Mouse (Mus musculus) CH12.LX (cell line): ENCODE results near the gene Snx8. TPM values are rescaled to one million over a fixed set of nuclear protein-coding genes. Genes with fewer than 3 reads are reported as not detected.

ENCODE experiments used
- DNase-seq: peaks from one replicate; pipeline ENCODE4 v3.0.0-alpha.2; 2013; ENCODE audit errors: extremely low read depth
- H3K27ac ChIP-seq: 2 replicates; pipeline ENCODE4 v1.5.1; 2012; ENCODE audit warnings: low read depth, mild to moderate bottlenecking, control low read depth, moderate library complexity; ENCODE audit not compliant: insufficient read depth
- H3K27me3 ChIP-seq: replicated peaks from 2 replicates; pipeline ENCODE3; 2012; ENCODE audit warnings: inconsistent platforms
- H3K36me3 ChIP-seq, 2 experiments: replicated peaks in 1 of 2; 2 replicates each; pipeline versions ENCODE3 to v1.6.1; 2012; ENCODE audit warnings: inconsistent platforms in 1 of 2, low read length in 1 of 2, mild to moderate bottlenecking in 1 of 2, mixed read lengths in 1 of 2, moderate library complexity in 1 of 2; ENCODE audit not compliant: control insufficient read depth in 1 of 2, insufficient read depth in 1 of 2
- H3K4me1 ChIP-seq, 2 experiments: 2 replicates each; pipeline ENCODE4 v1.6.1; 2012; ENCODE audit warnings: inconsistent platforms in 1 of 2, moderate library complexity in 1 of 2; ENCODE audit not compliant: insufficient read depth in 2 of 2, control insufficient read depth in 1 of 2
- H3K4me2 ChIP-seq: 2 replicates; pipeline ENCODE4 v1.6.1; 2012; ENCODE audit warnings: low read depth, mild to moderate bottlenecking, control low read depth; ENCODE audit not compliant: poor library complexity, insufficient read depth, severe bottlenecking
- H3K4me3 ChIP-seq, 3 experiments: fragments of 150-350 bp in 1 of 3; sonication (generic) in 1 of 3; replicated peaks in 1 of 3; 2 replicates each; pipeline versions ENCODE3 to v1.5.1; 2011 to 2012; ENCODE audit warnings: low read depth in 2 of 3, low read length in 2 of 3, mild to moderate bottlenecking in 2 of 3, moderate library complexity in 2 of 3, control low read depth in 1 of 3, improper control_type of control experiment in 1 of 3, inconsistent platforms in 1 of 3, mixed read lengths in 1 of 3; ENCODE audit not compliant: poor library complexity in 1 of 3
- H3K79me2 ChIP-seq: replicated peaks from 2 replicates; pipeline ENCODE4 v1.6.1; 2012; ENCODE audit warnings: mild to moderate bottlenecking, moderate library complexity; ENCODE audit not compliant: control insufficient read depth, poor library complexity, insufficient read depth, severe bottlenecking; ENCODE audit errors: extremely low read depth
- H3K9ac ChIP-seq: 2 replicates; pipeline ENCODE4 v1.6.1; 2012; ENCODE audit warnings: low read depth, mild to moderate bottlenecking, control low read depth, moderate library complexity; ENCODE audit not compliant: insufficient read depth
- H3K9me3 ChIP-seq: replicated peaks from 2 replicates; pipeline ENCODE3; 2012; ENCODE audit warnings: low read length, inconsistent platforms, mixed read lengths
- CHD1 ChIP-seq: IDR thresholded peaks from 2 replicates; pipeline ENCODE4 v1.6.1; 2012; ENCODE audit warnings: low read depth, low read length, improper control_type of control experiment, inconsistent platforms
- CTCF ChIP-seq, 2 experiments: IDR thresholded peaks in 1 of 2; conservative IDR thresholded peaks in 1 of 2; 2 replicates each; pipeline ENCODE4 v1.5.1; 2011 to 2012; ENCODE audit warnings: low read depth in 2 of 2, low read length in 2 of 2, improper control_type of control experiment in 1 of 2, inconsistent platforms in 1 of 2, mild to moderate bottlenecking in 1 of 2, moderate library complexity in 1 of 2
- ELF1 ChIP-seq: IDR thresholded peaks from 2 replicates; pipeline ENCODE4 v1.6.1; 2014; ENCODE audit warnings: low read depth, mild to moderate bottlenecking, inconsistent platforms, low read length, improper control_type of control experiment
- KAT2A ChIP-seq: IDR thresholded peaks from 2 replicates; pipeline ENCODE4 v1.6.1; 2012; ENCODE audit warnings: low read length, improper control_type of control experiment, inconsistent platforms; ENCODE audit not compliant: insufficient replicate concordance
- NELFE ChIP-seq: IDR thresholded peaks from 2 replicates; pipeline ENCODE4 v1.6.1; 2011; ENCODE audit warnings: low read depth, low read length, improper control_type of control experiment
- NRF1 ChIP-seq: IDR thresholded peaks from 2 replicates; pipeline ENCODE4 v1.6.1; 2014; ENCODE audit warnings: low read depth, mild to moderate bottlenecking, inconsistent platforms, low read length, improper control_type of control experiment, moderate library complexity
- POLR2A ChIP-seq: IDR thresholded peaks from 2 replicates; pipeline ENCODE4 v1.6.1; 2011; ENCODE audit warnings: low read depth, mild to moderate bottlenecking, improper control_type of control experiment, low read length
- POLR2AphosphoS2 ChIP-seq: IDR thresholded peaks from 2 replicates; pipeline ENCODE4 v1.6.1; 2011; ENCODE audit warnings: low read depth, low read length, improper control_type of control experiment
- RCOR1 ChIP-seq: conservative IDR thresholded peaks from 2 replicates; pipeline ENCODE4 v1.6.1; 2012; ENCODE audit warnings: low read depth, mild to moderate bottlenecking, inconsistent platforms, low read length, improper control_type of control experiment
- USF2 ChIP-seq: conservative IDR thresholded peaks from 2 replicates; pipeline ENCODE4 v1.6.1; 2011; ENCODE audit warnings: low read depth, low read length, improper control_type of control experiment
- ZNF384 ChIP-seq: IDR thresholded peaks from 2 replicates; pipeline ENCODE4 v1.6.1; 2012; ENCODE audit warnings: low read depth, low read length, improper control_type of control experiment, inconsistent platforms
- dilution Hi-C: fragments of 300-500 bp; cut with MboI; formaldehyde crosslinking; loops from 2 replicates; pipeline ENCODE4 v1.14.3; 2020; ENCODE audit warnings: low sequenced_read_pairs; ENCODE audit not compliant: extremely low pct_unique_long_range_greater_than_20kb, extremely low pct_ligation_motif_present
- in situ Hi-C: fragments of 300-500 bp; cut with MboI; formaldehyde crosslinking; loops from 3 replicates; pipeline ENCODE4 v1.14.3; 2019; ENCODE audit warnings: low sequenced_read_pairs, low pct_ligation_motif_present, low pct_unique_long_range_greater_than_20kb, mixed read lengths
- polyA plus RNA-seq: library from polyadenylated mRNA; unstranded; fragments of >175 nt; gene quantifications from 2 replicates; pipeline ENCODE4 v1.2.1, GENCODE M21; 2012; ENCODE audit warnings: low read depth; ENCODE audit not compliant: insufficient read length
- total RNA-seq, 2 experiments: library from RNA; depleted of rRNA; stranded (reverse); fragments of 300-350 nt in 1 of 2; fragments of >200 nt in 1 of 2; gene quantifications; 2 replicates each; pipeline ENCODE4 v1.2.3; 2012 to 2014

Gene Snx8
- total and polyA plus RNA-seq, 3 experiments, result 20.8 to 42.4 (median 34.6) TPM

GRCm38 (mm10) chr5:140408801-140409200 lies 19.7 kb upstream of the Snx8 start:
- DNase-seq, result no peak
- H3K4me1 ChIP-seq, result peaks cover 5 to 13% of the 10 kb centered on the region in 2 experiments; a peak in 3 of 4 replicates
- H3K4me3 ChIP-seq, result no peak overlapping the region
- in situ Hi-C loops (loop anchor here (25.0 kb wide), 1 partner anchor 222 kb away; no protein-coding TSS in a partner anchor), dilution Hi-C loops (no loop called here)
- no peak overlapping the region for H3K27ac ChIP-seq
- no peak overlapping the region for H3K9ac ChIP-seq
- no peaks in the 10 kb centered on the region for H3K79me2 ChIP-seq
- peaks cover 9% of the 10 kb centered on the region for H3K9me3 ChIP-seq
- TF ChIP-seq POLR2AphosphoS2, result no peak
- TF ChIP-seq CTCF (conservative IDR thresholded peaks at IDR 0.05 in 1 of 2, IDR thresholded peaks at IDR 0.05 in 1 of 2; ENCODE audit: low read depth in 2 of 2, low read length in 2 of 2), result peak in 1 of 2 experiments; percentile 9; a peak in 1 of 4 replicates
- no peaks in the 10 kb centered on the region for H3K27me3 ChIP-seq
- H3K4me2 ChIP-seq, result no peak overlapping the region
- H3K36me3 ChIP-seq, result no peaks in the 10 kb centered on the region

GRCm38 (mm10) chr5:140406666-140407065 lies 17.6 kb upstream of the Snx8 start:
- no peak overlapping the region for H3K4me3 ChIP-seq
- no peaks in the 10 kb centered on the region for H3K27me3 ChIP-seq
- peak; percentile 73 for TF ChIP-seq ZNF384
- no peak for TF ChIP-seq NELFE
- 0 out of 2 replicates have a peak, but pooled peaks have one; percentile 8 for TF ChIP-seq ELF1
- peaks cover 9% of the 10 kb centered on the region for H3K9me3 ChIP-seq
- no peak for DNase-seq
- H3K27ac ChIP-seq, result no peak overlapping the region
- peaks cover 5 to 12% of the 10 kb centered on the region in 2 experiments; a peak in 3 of 4 replicates for H3K4me1 ChIP-seq
- H3K9ac ChIP-seq, result no peak overlapping the region
- no peak overlapping the region for H3K4me2 ChIP-seq
- H3K36me3 ChIP-seq, result no peaks in the 10 kb centered on the region
- dilution Hi-C loops, result no loop called here
- no peaks in the 10 kb centered on the region for H3K79me2 ChIP-seq
- in situ Hi-C loops, result loop anchor here (25.0 kb wide), 1 partner anchor 219 kb away; no protein-coding TSS in a partner anchor

- Histone ChIP-seq H3K79me2 (no peaks in the 10 kb centered on the region), H3K4me1 (peaks cover 5 to 12% of the 10 kb centered on the region in 2 experiments; a peak in 3 of 4 replicates), H3K4me2 (no peak overlapping the region), H3K27me3 (no peaks in the 10 kb centered on the region), H3K36me3 (no peaks in the 10 kb centered on the region), H3K9ac (no peak overlapping the region), H3K27ac (no peak overlapping the region)
- DNase-seq, result no peak
- dilution Hi-C loops, result no loop called here
- in situ Hi-C loops, result loop anchor here (25.0 kb wide), 1 partner anchor 218 kb away; no protein-coding TSS in a partner anchor
- no peak for TF ChIP-seq RCOR1
- no peak for TF ChIP-seq CHD1
- TF ChIP-seq KAT2A, result no peak
- no peak for TF ChIP-seq USF2
- no peak for TF ChIP-seq POLR2A
- no peak for TF ChIP-seq NRF1
- TF ChIP-seq CTCF (conservative IDR thresholded peaks at IDR 0.05 in 1 of 2, IDR thresholded peaks at IDR 0.05 in 1 of 2; ENCODE audit: low read depth in 2 of 2, low read length in 2 of 2), result no peak
- no peak for TF ChIP-seq ELF1
- TF ChIP-seq, all 38 proteins: peak for 0
- H3K9me3 ChIP-seq, result peaks cover 11% of the 10 kb centered on the region
- H3K4me3 ChIP-seq, result no peak overlapping the region
These were observed 16.1 kb upstream of the Snx8 start for GRCm38 (mm10) chr5:140405126-140405525.
